Mouse (Mus musculus) stomach, postnatal 0 days (tissue): ENCODE data around the gene Tmem167b. TPM values are rescaled to one million over a fixed set of nuclear protein-coding genes. Genes with fewer than 3 reads are reported as not detected.

ENCODE experiments used
- ATAC-seq: fragments of 200-750 bp; cut with Nextera tagmentation; 2 replicates; pipeline ENCODE4 v1.8.0; 2017; ENCODE audit not compliant: low FRiP score, low TSS enrichment
- DNase-seq: peaks from one replicate; pipeline ENCODE4 v3.0.0-alpha.2; 2016; ENCODE audit warnings: low spot score
- H3K27ac ChIP-seq: fragments of 300-500 bp; sonication (generic); replicated peaks from 2 replicates; pipeline ENCODE4 v1.5.1; 2014; ENCODE audit warnings: mild to moderate bottlenecking, control low read depth
- H3K27me3 ChIP-seq: fragments of 300-500 bp; sonication (generic); 2 replicates; pipeline ENCODE4 v1.6.1; 2014; ENCODE audit warnings: low read length; ENCODE audit not compliant: control insufficient read depth, insufficient read depth
- H3K36me3 ChIP-seq: fragments of 300-500 bp; sonication (generic); 2 replicates; pipeline ENCODE4 v1.6.1; 2014; ENCODE audit warnings: low read length, mixed read lengths; ENCODE audit not compliant: control insufficient read depth, insufficient read depth
- H3K4me1 ChIP-seq: fragments of 300-500 bp; sonication (generic); replicated peaks from 2 replicates; pipeline ENCODE4 v1.6.1; 2014; ENCODE audit warnings: antibody characterized with exemption; ENCODE audit not compliant: control insufficient read depth, insufficient read depth
- H3K4me2 ChIP-seq: fragments of 300-500 bp; sonication (generic); replicated peaks from 2 replicates; pipeline ENCODE4 v1.6.1; 2014; ENCODE audit warnings: low read depth, mild to moderate bottlenecking, control low read depth, moderate library complexity
- H3K4me3 ChIP-seq: fragments of 300-500 bp; sonication (generic); 2 replicates; pipeline ENCODE4 v1.5.1; 2014; ENCODE audit warnings: low read depth, low read length, control low read depth
- H3K9ac ChIP-seq: fragments of 300-500 bp; sonication (generic); 2 replicates; pipeline ENCODE4 v1.6.1; 2014; ENCODE audit warnings: mild to moderate bottlenecking, low read length, control low read depth, mixed read lengths
- H3K9me3 ChIP-seq: fragments of 300-500 bp; sonication (generic); 2 replicates; pipeline ENCODE4 v1.6.1; 2016; ENCODE audit warnings: low read length; ENCODE audit not compliant: control insufficient read depth
- CTCF ChIP-seq: IDR thresholded peaks from 2 replicates; pipeline ENCODE4 v1.5.1; 2016; ENCODE audit warnings: antibody characterized with exemption, low read depth, mild to moderate bottlenecking, moderate library complexity
- EP300 ChIP-seq: optimal IDR thresholded peaks from 2 replicates; pipeline ENCODE3; 2016; ENCODE audit warnings: antibody characterized with exemption
- WGBS: fragments of 180-500 bp; shearing (Covaris S2); extraction: QIAGEN DNeasy Blood & Tissue Kit; methylation state at CpG from one replicate; pipeline ENCODE4 v1.1.7; 2014; 5-methylcytosine and 5-hydroxymethylcytosine counted together
- polyA plus RNA-seq: library from polyadenylated mRNA; unstranded; fragments of >200 nt; fragmentation: Nextera tagmentation; extraction: Ambion mirVana; gene quantifications from 2 replicates; pipeline ENCODE4 v1.2.1, GENCODE M21; 2015

Tmem167b gene
- polyA plus RNA-seq, 1 experiment from 2014 or later, result 29.9 TPM

- Histone ChIP-seq H3K9me3 (no peaks in the 10 kb centered on the region), H3K27ac (peak overlapping the region; percentile 90), H3K4me2 (peak overlapping the region; percentile 63), H3K36me3 (peaks cover 13% of the 10 kb centered on the region), H3K4me1 (no peaks in the 10 kb centered on the region), H3K4me3 (peak overlapping the region; percentile 81), H3K27me3 (no peaks in the 10 kb centered on the region), H3K9ac (peak overlapping the region; percentile 86)
- TF ChIP-seq CTCF, result no peak
- TF ChIP-seq EP300, result no peak
- no peak for DNase-seq
- 1% methylated on average over 42 of the region's 42 CpGs for WGBS
- ATAC-seq, result peak; percentile 66
Observed at GRCm38 (mm10) chr3:108554111-108554561, 8.1 kb downstream of the Tmem167b start.

- DNase-seq (no peak), ATAC-seq (no peak)
- H3K27me3 ChIP-seq, result no peaks in the 10 kb centered on the region
- H3K36me3 ChIP-seq, result no peaks in the 10 kb centered on the region
- no peak overlapping the region for H3K27ac ChIP-seq
- no peaks in the 10 kb centered on the region for H3K9me3 ChIP-seq
- WGBS, result 81% methylated on average over 11 of the region's 11 CpGs
- no peak overlapping the region for H3K4me3 ChIP-seq
- H3K4me2 ChIP-seq, result no peak overlapping the region
- no peak overlapping the region for H3K9ac ChIP-seq
- H3K4me1 ChIP-seq, result no peaks in the 10 kb centered on the region
- TF ChIP-seq CTCF (no peak), EP300 (no peak)
Observed at GRCm38 (mm10) chr3:108542299-108542698, 20.0 kb downstream of the Tmem167b start.

GRCm38 (mm10) chr3:108537303-108537702 is 25.0 kb downstream of the Tmem167b start:
- Histone ChIP-seq H3K4me2 (peak overlapping the region; percentile 44), H3K27me3 (no peaks in the 10 kb centered on the region; the same call in 1 of the 2 replicates), H3K27ac (no peak overlapping the region), H3K36me3 (no peaks in the 10 kb centered on the region), H3K4me1 (no peaks in the 10 kb centered on the region), H3K9ac (no peak overlapping the region), H3K4me3 (0 out of 2 replicates have a peak overlapping the region, but pooled peaks have one; percentile 10), H3K9me3 (no peaks in the 10 kb centered on the region)
- ATAC-seq (peak; percentile 41; the same call in 1 of the 2 replicates), DNase-seq (peak; percentile 85)
- 5% methylated on average over 17 of the region's 17 CpGs for WGBS
- no peak for TF ChIP-seq EP300
- TF ChIP-seq CTCF, result peak; percentile 88

- WGBS, result under 1% methylated on average over 31 of the region's 35 CpGs
- DNase-seq (peak; percentile 77), ATAC-seq (peak; percentile 75)
- H3K4me1 ChIP-seq, result no peaks in the 10 kb centered on the region
- no peaks in the 10 kb centered on the region; the same call in 1 of the 2 replicates for H3K27me3 ChIP-seq
- H3K36me3 ChIP-seq, result no peaks in the 10 kb centered on the region
- no peak within 1 kb of the TSS for H3K27ac ChIP-seq
- H3K4me2 ChIP-seq, result peak within 1 kb of the TSS; percentile 51
- TF ChIP-seq EP300 (no peak), CTCF (no peak)
- H3K9me3 ChIP-seq, result no peaks in the 10 kb centered on the region
- H3K9ac ChIP-seq, result peak within 1 kb of the TSS; percentile 31; the same call in 1 of the 2 replicates
- peak within 1 kb of the TSS; percentile 35 for H3K4me3 ChIP-seq
Observed at GRCm38 (mm10) chr3:108536517-108537260, 25.6 kb downstream of the Tmem167b start, which contains the start of gene 5330417C22Rik. Gene 5330417C22Rik, minus strand, starts transcription at chr3:108536536.

GRCm38 (mm10) chr3:108535896-108536516 is 26.3 kb downstream of the Tmem167b start:
- Histone ChIP-seq H3K27ac (no peak overlapping the region), H3K4me3 (peak overlapping the region; percentile 35; the same call in 1 of the 2 replicates), H3K9me3 (no peaks in the 10 kb centered on the region), H3K27me3 (no peaks in the 10 kb centered on the region; the same call in 1 of the 2 replicates), H3K4me1 (no peaks in the 10 kb centered on the region), H3K4me2 (peak overlapping the region; percentile 51), H3K36me3 (no peaks in the 10 kb centered on the region), H3K9ac (peak overlapping the region; percentile 31; the same call in 1 of the 2 replicates)
- ATAC-seq (no peak), DNase-seq (no peak)
- WGBS, result 12% methylated on average over 15 of the region's 15 CpGs
- TF ChIP-seq CTCF (no peak), EP300 (no peak)

- DNase-seq (no peak), ATAC-seq (no peak)
- Histone ChIP-seq H3K36me3 (no peaks in the 10 kb centered on the region), H3K9me3 (no peaks in the 10 kb centered on the region), H3K27ac (peak within 1 kb of the TSS; percentile 77), H3K9ac (no peak within 1 kb of the TSS), H3K4me2 (no peak within 1 kb of the TSS), H3K27me3 (no peaks in the 10 kb centered on the region; the same call in 1 of the 2 replicates), H3K4me1 (no peaks in the 10 kb centered on the region), H3K4me3 (no peak within 1 kb of the TSS)
- no peak for TF ChIP-seq CTCF
- no peak for TF ChIP-seq EP300
- 86% methylated on average over 6 of the region's 6 CpGs for WGBS
Observed at GRCm38 (mm10) chr3:108533951-108534350, 28.3 kb downstream of the Tmem167b start, which contains the start of gene 1700013F07Rik. Gene 1700013F07Rik, plus strand, starts transcription at chr3:108534150.
